Mouse (Mus musculus): ENCODE data around the gene Zwint. TPM values are rescaled to one million over a fixed set of nuclear protein-coding genes. Genes with fewer than 3 reads are reported as not detected.
A peak's percentile ranks its signal among the peaks of the same experiment; 100 is the strongest.

The Zwint gene
- polyA plus RNA-seq (2011; ENCODE audit: insufficient read length, low read depth, missing spikeins): 115 and 155 TPM in 2 replicates

DNA sequence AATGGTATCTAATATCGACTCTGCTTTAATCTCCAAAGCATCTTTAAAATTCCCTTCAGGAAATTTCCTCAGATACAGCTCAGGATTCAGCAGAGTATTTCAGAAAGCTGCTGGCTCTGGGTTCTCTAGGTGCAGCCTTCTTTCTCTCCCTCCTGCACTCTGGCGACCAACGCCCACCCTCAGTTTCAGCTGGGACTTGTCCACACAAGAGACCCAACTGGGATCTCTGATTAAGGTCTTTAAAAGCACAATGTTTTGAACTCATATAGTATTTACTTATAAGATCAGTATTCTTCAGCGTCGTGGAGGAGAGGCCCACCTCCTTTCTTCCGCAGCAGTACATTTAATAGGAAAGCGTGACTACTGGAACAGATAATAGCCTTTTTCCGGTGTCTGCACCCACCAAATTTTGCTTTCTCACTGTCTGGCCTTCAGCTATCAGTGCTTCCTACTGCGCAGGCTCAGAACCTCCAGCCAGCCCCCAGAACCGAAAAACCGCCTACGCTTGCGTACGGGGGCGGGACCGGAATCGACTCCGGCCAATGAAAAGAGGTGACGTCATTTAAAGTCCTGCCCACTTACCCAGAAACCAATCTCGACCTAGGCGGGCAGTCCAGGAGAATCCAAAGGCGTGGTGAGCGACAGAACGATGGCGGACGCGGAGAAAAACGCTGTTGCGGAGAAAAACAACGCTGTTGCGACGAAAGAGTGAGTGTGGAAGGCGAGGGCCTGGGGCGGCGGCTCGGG, at the start of gene Zwint:
TSS of gene Zwint (plus strand) at position 576 of the 747 bp plus-strand sequence.
- peak within 1 kb of the TSS; percentile 98 for H3K4me3 ChIP-seq (ENCODE audit: insufficient read depth, low read length)
- TF ChIP-seq CTCF (IDR thresholded peaks at IDR 0.05; ENCODE audit: borderline replicate concordance, insufficient read depth, low read length): no peak
- TF ChIP-seq POLR2A (IDR thresholded peaks at IDR 0.05; ENCODE audit: low read depth, low read length): peak; percentile 88
- H3K27ac ChIP-seq (ENCODE audit: insufficient read depth, low read length): peak within 1 kb of the TSS; percentile 94
- H3K4me1 ChIP-seq (ENCODE audit: control insufficient read depth, insufficient read depth, low read length): peaks cover 5% of the 10 kb centered on the region

DNA sequence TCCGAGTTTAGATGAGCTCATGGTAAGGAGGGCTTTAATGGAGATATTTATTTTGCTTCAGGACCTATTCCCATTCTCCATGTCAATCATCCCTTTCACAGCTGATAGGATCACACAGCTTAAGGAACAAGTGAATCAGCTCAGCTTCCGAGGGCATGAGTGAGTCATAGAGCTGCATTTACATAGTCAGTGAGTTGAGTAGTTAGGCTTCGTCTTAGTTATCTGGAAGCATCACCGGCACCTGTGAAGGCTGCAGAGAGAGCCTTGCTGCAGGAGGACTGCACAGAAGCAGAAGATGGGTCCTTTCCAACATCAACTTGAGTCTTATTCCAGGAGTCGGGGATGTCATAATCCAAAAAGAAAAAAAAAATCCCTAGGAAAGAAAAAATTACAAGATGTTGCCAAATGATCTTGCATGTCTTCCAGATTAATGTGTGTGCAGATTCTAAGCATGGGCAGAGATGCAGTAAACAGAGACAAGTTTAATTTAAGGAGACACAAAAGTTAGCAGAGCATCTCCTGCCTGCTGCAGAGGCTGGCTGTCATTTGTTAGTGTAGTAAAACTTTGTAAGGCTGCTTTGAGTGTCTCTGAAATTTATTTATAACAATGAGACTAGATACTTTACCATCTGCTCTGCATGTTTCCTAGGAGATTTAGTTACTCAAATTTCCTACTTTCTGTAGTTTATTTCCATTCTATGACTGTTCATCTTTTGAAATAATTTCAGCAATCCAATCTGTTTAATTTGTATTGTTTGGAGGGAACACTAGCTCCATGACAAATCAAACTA, 41.3 kb upstream of the Zwint start:
- H3K4me3 ChIP-seq (ENCODE audit: insufficient read depth, low read length): no peak overlapping the region
- H3K27ac ChIP-seq (ENCODE audit: insufficient read depth, low read length): no peak overlapping the region
- H3K4me1 ChIP-seq (ENCODE audit: control insufficient read depth, insufficient read depth, low read length): no peaks in the 10 kb centered on the region
- TF ChIP-seq CTCF (IDR thresholded peaks at IDR 0.05; ENCODE audit: borderline replicate concordance, insufficient read depth, low read length) (no peak), POLR2A (IDR thresholded peaks at IDR 0.05; ENCODE audit: low read depth, low read length) (no peak)

DNA sequence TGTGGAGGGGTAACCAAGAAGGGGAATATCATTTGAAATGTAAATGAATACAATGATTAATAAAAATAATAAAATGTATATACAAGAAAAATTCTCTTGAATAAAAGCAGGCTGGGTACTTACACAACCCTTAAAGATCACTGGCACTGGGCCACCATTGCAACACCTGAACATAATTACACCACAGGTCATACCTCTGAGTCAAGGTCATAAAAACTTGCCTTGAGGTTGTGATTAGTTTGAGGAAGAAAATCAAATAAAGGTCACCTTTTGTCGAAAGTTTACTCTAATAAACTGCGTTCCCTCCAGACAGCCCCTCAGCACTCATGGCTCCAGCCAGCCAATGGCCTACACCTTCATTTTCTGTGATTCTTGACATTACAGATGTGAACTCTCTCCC, 38.5 kb upstream of the Zwint start:
- Histone ChIP-seq H3K4me3 (ENCODE audit: insufficient read depth, low read length) (no peak overlapping the region), H3K27ac (ENCODE audit: insufficient read depth, low read length) (no peak overlapping the region), H3K4me1 (ENCODE audit: control insufficient read depth, insufficient read depth, low read length) (peaks cover 4% of the 10 kb centered on the region)
- TF ChIP-seq POLR2A (IDR thresholded peaks at IDR 0.05; ENCODE audit: low read depth, low read length) (no peak), CTCF (IDR thresholded peaks at IDR 0.05; ENCODE audit: borderline replicate concordance, insufficient read depth, low read length) (no peak)

DNA sequence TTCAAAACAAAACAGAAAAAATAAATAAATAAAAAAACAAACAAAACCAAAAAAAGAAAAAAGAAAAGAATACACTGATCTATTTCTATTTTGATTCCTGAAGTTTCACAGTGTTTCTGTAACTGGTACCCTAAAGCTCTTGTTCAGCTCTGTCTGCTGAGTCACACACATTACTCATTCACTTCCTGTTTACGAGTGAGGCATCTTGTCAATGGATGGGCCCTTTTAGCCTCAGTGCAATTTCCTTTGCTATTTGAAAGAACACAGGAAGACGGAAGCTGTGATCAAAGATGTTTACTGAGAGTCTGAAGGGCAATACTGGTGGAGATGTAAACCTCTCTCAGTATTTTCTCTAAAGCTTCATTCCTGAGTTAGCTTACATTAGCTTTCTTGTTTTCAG, 34.1 kb upstream of the Zwint start:
- TF ChIP-seq POLR2A (IDR thresholded peaks at IDR 0.05; ENCODE audit: low read depth, low read length): no peak
- no peak for TF ChIP-seq CTCF (IDR thresholded peaks at IDR 0.05; ENCODE audit: borderline replicate concordance, insufficient read depth, low read length)
- no peak overlapping the region for H3K4me3 ChIP-seq (ENCODE audit: insufficient read depth, low read length)
- H3K4me1 ChIP-seq (ENCODE audit: control insufficient read depth, insufficient read depth, low read length): peaks cover 4% of the 10 kb centered on the region
- H3K27ac ChIP-seq (ENCODE audit: insufficient read depth, low read length): no peak overlapping the region

DNA sequence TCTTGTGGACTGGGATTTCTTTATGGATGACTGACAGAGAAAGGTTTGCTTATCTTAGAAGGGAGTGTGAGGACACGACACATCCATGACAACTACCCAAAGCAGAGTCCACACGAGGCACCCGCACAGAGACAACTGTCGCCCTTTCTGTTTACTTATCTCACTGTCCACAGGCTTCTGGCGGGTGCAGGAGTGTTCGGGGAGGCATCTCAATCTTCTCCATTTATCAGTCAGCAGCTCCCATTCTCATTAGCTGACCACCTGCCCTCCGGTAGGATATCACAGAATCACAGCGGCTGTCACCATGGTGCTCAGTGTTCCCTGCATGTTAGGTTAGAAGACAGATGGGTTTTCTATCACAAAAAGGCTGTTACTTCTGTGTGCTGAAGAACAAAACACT, 31.1 kb upstream of the Zwint start:
- TF ChIP-seq POLR2A (IDR thresholded peaks at IDR 0.05; ENCODE audit: low read depth, low read length) (no peak), CTCF (IDR thresholded peaks at IDR 0.05; ENCODE audit: borderline replicate concordance, insufficient read depth, low read length) (no peak)

DNA sequence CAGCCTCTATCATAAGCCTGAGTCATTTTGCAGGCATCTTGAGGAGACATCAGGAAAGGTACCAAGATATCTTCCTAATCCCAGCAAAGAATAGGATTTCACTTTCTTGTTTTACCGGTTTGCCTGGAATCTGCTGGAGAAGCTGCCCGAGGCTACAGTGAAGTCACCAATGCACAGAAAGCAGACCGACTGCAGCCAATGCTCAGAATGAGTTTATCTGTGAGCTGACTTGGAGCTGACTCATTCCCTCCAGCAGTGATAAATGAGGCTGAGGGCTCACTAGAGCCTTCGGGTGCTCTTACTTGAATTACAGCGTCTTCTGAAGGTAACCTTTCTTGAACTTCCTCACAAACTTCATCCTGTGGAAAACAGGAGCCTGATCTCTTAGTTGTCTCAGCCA, 20.5 kb upstream of the Zwint start:
- Histone ChIP-seq H3K4me1 (ENCODE audit: control insufficient read depth, insufficient read depth, low read length) (peaks cover 3% of the 10 kb centered on the region; the same call in 1 of the 2 replicates), H3K27ac (ENCODE audit: insufficient read depth, low read length) (no peak overlapping the region), H3K4me3 (ENCODE audit: insufficient read depth, low read length) (no peak overlapping the region)
- TF ChIP-seq CTCF (IDR thresholded peaks at IDR 0.05; ENCODE audit: borderline replicate concordance, insufficient read depth, low read length) (no peak), POLR2A (IDR thresholded peaks at IDR 0.05; ENCODE audit: low read depth, low read length) (no peak)

More for the DNA sequence above, 31.1 kb upstream of the Zwint start:
- Histone ChIP-seq H3K4me1 (ENCODE audit: control insufficient read depth, insufficient read depth, low read length) (peaks cover 4% of the 10 kb centered on the region), H3K27ac (ENCODE audit: insufficient read depth, low read length) (no peak overlapping the region), H3K4me3 (ENCODE audit: insufficient read depth, low read length) (no peak overlapping the region)

DNA sequence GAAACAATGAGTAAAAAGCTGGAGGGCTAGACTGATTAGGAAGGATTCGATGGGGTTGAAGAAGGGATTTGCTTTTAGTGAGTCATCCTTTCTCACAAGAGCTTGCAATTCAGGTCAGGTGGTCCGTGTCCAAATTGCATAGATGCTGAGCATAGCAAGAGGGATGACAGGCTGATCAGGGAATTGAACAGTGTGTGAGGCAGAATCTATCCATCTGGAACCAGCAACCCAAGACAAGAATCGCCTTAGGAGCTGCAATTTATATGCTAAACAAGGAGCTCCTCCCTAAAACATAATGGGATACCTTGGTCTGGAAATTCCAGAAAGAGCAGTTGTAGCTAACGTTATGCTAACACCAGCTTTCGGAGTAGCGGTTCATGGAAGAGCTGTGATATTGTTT, 3.8 kb upstream of the Zwint start:
- Histone ChIP-seq H3K4me1 (ENCODE audit: control insufficient read depth, insufficient read depth, low read length) (no peaks in the 10 kb centered on the region; the same call in 1 of the 2 replicates), H3K4me3 (ENCODE audit: insufficient read depth, low read length) (no peak overlapping the region), H3K27ac (ENCODE audit: insufficient read depth, low read length) (no peak overlapping the region)
- no peak for TF ChIP-seq POLR2A (IDR thresholded peaks at IDR 0.05; ENCODE audit: low read depth, low read length)
- no peak for TF ChIP-seq CTCF (IDR thresholded peaks at IDR 0.05; ENCODE audit: borderline replicate concordance, insufficient read depth, low read length)

DNA sequence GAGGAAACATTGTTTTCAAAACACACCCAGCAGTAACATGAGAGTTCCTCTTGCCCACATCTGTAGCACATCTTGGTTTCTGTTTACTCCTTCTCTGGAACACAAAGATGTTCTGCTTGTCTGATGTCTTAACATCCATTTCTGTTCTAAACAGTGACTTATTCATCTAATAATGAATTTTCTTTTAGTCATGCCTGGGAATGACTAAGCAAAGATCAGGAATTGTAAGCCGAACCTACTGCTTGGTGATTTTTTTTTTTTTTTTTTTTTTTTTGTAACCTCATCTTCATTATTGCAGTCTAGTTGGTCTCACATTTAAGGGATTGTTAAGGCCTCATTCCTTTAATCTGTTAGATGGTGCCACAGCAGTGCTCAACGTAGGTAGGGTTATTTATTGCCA, 848 bp upstream of the Zwint start:
- Histone ChIP-seq H3K4me3 (ENCODE audit: insufficient read depth, low read length) (no peak overlapping the region), H3K4me1 (ENCODE audit: control insufficient read depth, insufficient read depth, low read length) (peaks cover 5% of the 10 kb centered on the region), H3K27ac (ENCODE audit: insufficient read depth, low read length) (peak overlapping the region; percentile 94)
- TF ChIP-seq CTCF (IDR thresholded peaks at IDR 0.05; ENCODE audit: borderline replicate concordance, insufficient read depth, low read length): no peak
- no peak for TF ChIP-seq POLR2A (IDR thresholded peaks at IDR 0.05; ENCODE audit: low read depth, low read length)

DNA sequence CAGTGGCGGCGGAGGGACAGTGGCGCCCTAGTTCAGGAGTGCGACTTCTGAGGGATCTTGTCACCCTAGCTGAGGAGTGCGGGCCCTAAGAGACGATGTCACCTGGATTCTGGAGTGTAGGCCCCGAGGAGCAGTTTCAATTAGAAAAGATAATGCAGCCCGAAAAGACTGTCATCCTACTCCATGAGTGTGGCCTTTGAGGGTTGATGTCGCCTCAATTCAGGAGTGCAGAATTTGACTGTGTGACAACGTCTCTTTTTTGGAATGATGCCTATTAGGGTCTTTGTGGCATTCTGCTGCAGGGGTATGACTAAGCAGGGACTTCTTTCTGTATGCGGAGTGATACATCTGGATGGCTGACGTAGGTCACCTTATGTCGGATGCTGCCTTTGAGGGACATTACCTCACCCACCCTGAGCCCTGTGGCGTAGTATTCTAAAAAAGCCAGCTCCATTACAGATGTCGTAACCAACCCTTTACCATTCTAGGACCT, 418 bp downstream of the Zwint start:
- Histone ChIP-seq H3K4me3 (ENCODE audit: insufficient read depth, low read length) (peak overlapping the region; percentile 98), H3K27ac (ENCODE audit: insufficient read depth, low read length) (peak overlapping the region; percentile 74), H3K4me1 (ENCODE audit: control insufficient read depth, insufficient read depth, low read length) (peaks cover 5% of the 10 kb centered on the region)
- TF ChIP-seq CTCF (IDR thresholded peaks at IDR 0.05; ENCODE audit: borderline replicate concordance, insufficient read depth, low read length) (no peak), POLR2A (IDR thresholded peaks at IDR 0.05; ENCODE audit: low read depth, low read length) (0 out of 2 replicates have a peak, but pooled peaks have one; percentile 12)
